Mouse (Mus musculus) fibroblast of lung, adult 2 months (primary cell): ENCODE results near the gene Ampd3.

Experiments used
- DNase-seq: peaks from one replicate; pipeline ENCODE4 v3.0.0-alpha.2; 2011; ENCODE audit warnings: low read depth

Ampd3 gene

DNA sequence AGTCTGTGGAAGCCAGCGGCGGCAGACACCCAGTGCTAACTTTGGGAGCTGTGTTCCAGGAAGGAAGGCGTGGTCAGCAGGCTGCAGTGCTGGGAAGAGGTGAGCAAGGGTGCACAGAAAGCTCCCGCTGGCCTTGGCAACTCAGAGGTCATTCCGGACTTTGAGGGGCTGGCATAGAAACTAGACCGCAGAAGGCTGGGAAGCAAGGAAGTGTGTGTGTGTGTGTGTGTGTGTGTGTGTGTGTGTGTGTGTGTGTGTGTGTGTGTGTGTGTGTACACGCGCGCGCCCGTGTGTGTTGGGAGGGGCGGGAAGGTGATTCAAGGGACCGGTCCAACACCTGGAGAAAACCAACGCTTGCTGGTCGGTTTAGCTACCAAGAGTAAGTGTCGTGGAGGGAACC, at the start of gene Ampd3:
Gene Ampd3 (plus strand): TSS at position 206 of the 400 bp plus-strand sequence.
- DNase-seq, result no peak

DNA sequence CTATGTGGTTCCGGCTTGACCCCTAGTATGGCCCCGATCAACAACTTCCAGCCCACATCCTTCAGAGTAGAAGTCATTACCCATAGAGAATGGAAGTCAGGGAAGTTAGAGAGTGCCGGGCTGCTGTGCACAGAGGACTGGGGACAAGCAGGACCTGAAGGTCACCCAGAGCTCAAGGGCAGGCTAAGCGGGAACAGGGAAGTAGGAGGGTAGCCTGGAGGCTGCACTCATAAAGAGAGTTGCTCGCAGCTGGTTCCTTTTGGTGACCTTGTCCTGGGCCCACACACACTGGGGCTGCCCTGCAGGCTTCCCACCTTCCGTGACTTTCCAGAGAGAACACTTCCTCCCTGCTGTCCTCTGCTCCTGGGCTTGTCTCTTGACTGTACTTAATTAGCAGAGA, 49.5 kb upstream of the Ampd3 start:
- DNase-seq, result no peak

DNA sequence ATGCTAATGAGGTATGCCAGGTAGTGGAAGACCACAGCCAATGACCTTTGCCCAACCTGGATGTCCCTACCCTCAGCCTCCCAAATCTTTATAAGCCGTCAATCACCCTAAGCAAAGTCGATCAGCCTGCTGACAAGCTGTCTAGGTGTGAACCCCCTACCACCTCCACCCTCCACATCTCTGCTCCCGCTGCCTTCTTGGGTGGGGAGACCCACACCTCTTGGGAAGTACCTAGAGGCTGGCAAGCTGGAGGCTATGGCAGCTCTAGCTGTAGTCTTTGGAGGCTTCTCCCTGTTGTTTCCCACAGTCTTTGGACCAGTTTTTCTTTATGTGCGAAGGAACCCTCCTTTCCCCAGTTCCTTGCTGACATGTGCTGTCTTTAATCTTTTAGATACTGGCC, 48.1 kb upstream of the Ampd3 start:
- DNase-seq, result no peak

DNA sequence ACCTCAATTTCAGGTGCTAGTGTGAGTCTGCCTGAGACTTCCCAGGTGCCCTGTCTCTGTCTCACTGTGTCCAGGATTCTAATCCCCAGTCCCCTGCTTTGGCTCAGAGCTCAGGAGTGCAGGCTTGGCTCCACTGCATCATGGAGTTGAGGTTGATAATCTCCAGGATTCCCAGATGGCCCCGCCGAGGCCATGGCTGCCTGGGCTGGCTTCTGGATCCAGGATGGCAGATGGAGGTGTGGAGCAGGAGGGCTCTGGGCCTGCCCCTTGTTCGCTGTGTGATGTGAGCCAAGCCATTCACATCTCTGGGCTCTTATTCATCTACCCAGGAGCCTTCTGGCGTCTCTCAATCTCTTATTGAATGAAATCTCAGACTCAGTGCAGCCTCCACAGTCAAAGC, 45.8 kb upstream of the Ampd3 start:
- no peak for DNase-seq

DNA sequence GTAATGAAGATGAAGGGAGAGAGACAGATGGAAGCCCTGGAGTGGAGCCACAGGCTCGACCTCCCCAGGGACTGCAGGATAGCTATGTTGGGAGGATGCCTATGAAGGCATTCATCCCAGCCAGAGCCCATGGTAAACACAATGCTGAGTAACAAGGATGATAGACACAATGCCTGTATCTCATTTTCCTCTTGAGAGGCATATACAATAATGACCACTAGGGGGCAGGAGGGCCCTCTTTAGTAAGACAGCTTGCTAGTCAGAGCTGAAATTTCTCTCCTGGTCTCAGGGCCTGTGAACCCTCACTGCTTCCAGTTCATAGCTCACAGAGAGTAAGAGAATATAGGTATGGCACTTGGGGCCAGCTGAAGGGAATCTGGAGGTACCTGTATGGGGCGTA, 41.0 kb upstream of the Ampd3 start:
- no peak for DNase-seq

DNA sequence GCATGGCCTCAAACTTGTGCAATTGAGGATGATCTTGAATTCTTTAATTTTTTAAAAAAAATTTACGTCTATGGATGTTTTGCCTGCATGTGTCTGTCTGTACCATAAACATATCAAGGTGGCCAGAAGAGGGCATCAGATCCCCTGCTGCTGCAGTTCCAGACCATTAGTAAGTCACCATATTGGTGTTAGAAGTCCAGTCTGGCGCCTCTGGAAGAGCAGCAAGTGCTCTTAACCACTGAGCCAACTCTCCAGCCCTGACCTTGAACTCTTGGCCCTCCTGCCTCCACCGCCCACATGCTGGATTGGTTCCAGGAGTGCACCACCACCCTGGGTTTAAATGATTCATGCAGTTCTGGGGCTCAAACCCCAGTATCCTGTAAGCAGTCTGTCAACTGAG, 39.1 kb upstream of the Ampd3 start:
- no peak for DNase-seq

DNA sequence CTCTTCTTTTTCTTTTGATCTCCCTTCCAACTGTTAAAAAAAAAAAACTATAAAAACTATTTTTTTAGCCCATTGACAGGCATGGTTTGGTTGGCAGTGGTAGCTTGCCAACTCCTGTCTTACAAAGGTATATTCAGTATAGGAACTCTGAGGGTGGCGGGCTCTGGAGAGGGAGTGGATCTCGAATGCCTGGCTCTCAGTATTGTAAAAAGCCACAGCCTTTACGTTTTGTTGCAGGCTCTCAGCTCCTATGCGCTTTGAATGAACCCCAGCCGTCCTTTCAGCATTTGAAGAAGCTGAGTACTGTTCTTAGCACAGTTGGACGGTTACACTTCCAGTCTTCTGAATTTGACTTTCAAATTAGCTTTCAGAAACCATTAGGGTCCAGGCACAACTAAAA, 38.7 kb upstream of the Ampd3 start:
- no peak for DNase-seq

DNA sequence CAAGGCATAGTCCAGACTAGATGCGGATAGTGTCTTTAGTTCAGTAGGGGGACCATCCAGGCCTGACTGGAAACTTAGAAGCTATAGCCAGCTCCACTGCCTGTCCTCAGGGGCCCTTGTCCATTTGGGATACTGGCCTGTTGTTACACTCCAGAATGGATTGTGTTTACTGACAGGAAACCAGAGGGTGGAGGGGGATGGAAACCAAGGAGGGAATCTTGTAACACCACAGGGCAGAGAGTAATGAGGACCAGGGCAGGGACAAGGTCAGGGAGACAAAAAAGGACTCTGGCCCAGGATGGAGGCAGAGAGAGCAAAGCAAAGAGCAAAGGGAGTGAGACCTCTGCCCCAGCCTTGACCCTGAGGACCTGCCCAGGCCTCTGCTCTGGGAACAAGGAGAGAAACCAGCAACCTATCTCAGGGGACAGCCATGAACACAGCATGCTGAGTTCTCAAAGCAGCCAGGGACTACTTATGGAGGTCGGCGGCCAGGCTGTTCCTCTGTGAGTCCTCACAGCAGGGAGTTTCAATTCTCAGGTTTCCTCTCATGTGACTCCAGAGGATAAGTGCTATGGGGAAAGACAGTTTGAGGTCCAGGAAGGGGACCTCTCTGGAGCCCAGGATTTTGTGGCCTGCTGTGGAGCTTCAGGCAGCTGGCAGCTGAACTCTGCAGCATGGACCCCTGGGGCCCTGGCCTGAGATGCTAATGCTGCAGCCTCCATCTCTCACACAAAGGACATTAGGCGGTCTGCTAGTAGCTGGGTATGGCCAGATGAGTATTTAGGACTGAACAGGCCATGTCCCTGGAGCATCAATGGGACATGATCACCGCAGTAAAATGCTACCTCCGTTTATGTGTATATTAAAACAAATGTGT, 36.7 kb upstream of the Ampd3 start:
- DNase-seq, result no peak

DNA sequence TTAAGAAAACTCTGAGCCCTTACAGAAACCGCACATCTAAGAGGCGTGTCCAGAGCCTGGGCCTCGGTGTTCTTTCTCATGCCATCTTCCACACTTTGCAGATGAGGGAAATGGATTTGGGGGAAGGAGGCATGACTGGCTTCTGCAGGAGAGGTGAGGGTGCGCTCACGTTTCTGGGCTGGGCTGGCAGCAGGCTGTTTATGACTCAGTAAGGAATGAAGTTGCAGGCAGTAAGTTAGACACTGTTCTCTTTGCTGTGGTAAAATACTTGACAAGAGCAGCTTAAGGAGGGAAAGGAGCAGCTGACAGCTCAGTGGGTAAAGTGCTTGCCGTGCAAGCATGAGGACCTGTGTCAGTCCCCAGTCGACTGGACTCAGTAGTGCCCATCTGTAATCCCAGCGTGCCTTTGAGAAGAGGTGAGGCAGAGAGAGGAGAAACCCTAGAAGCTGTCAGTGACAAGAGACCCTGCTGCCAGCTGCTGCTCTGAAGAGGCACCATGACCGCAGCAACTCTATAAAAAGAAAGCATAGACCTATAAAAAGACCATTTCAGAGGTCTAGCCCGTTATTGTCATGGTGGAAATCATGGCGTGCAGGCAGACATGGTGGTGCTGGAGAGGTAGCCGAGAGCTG, 35.9 kb upstream of the Ampd3 start:
- DNase-seq, result no peak

DNA sequence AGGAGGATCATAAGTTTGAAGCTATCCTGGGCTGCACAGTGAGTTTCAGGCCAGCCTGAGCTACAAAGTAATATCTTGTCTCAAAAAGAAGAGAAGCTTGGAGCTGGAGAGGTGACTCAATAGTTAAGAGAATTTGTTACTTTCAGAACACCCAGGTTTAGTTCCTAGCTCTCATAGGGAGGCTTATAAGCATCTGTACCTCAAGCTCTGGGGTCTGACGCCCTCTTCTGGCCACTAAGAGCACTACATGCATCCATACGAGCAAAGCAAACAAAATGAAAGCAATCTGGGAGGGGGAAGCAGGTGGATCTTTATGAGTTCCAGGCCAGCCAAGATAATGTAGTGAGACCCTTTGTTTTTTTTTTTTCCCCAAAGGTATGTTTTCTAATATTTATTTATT, 31.1 kb upstream of the Ampd3 start:
- DNase-seq, result no peak

DNA sequence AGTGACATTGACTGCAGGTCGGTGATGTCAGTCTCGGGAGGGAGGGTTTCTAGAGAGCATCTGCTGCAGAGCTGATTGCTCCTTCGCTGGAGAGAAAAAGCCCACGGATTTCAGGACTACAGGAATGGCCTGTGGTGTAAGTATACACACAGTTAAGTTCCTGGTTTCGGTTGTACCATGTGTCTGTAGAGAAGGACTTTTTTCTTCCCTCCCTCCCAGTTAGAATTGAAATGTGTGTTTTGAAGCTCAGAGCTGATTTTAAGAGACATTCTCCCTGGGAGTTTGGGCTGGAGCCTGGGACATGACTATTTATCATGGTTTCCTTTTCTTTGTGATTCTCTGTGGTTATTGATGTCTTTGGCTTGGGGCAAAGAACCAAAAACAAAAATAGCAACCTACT, 28.2 kb upstream of the Ampd3 start:
- DNase-seq, result no peak

DNA sequence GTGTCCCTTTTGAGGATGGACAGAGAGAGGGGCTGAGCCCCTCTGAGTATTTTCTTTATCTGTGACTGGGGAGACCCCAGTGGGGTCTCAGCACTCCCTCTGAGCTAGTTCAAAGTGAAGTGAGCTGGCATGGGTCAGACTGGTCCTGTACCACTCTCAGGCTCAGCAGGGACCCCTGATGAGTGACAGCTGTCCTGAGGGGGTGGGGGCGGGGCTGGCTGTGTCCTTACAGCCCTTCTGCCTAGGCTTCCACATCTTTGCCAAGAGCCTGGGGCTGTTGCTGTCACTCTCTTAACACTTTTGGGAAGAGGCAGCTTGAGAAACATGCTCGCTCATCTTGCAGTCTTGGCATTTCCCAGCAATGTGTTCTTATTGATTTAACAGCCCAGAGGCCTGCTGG, 27.8 kb upstream of the Ampd3 start:
- DNase-seq, result no peak

DNA sequence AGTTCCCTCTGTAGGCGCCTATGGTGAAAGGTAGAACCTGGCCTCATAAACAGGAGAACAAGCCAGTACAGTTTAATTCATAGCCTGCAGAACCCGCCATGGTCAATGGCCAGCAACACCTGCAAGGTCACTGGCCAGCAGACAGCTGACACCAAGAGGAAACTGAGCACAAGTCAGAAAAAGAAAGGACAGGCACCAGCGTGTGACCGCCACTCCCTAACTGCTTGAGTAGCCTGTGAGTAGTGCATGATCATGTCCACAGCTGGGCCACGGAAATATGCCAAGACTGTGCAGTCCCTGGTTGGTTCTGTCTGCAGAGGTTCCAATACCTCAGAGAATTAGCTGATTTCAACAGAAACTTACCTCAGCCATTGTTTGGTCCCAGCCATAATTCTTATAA, 26.0 kb upstream of the Ampd3 start:
- no peak for DNase-seq

DNA sequence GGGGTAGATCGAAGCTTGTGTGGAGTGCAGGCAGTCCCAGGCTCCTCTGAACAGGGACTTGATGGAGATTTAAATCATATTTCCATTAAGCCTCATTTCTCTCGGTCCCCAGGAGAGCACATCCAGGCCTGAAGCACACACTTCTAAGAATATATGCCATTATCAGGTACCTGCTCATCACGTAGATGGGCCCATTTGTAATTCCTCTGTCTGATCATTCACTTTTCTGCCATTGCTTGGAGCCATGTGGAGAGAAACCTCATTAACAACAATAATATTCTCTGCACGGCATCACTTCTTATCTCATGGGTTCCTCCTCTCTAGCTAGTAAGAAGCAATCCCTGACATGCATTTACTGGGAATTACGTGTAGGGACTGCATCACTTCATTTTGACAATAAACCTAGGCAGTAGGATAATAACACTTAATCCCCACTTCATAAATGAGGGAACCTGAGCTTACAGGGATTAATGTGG, 21.9 kb upstream of the Ampd3 start:
- no peak for DNase-seq

DNA sequence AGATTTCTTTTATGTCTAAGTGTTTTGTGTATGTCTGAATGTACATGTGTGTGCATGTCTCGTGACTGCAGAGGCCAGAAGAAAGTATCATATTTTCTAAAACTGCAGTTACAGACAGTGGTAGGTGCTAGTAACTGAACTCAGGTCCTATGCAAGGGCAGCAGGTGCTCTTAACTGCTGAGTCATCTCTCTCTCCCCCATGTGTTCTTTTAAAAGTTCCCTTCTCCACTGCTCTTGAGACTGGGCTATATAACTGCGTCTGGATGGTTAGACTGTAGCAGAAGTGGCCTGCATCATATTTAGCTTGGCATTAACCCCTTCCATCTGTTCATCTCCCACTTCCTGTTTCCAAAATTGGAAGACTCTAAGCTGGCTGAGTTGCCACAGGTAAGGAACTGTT, 21.2 kb upstream of the Ampd3 start:
- DNase-seq, result no peak

DNA sequence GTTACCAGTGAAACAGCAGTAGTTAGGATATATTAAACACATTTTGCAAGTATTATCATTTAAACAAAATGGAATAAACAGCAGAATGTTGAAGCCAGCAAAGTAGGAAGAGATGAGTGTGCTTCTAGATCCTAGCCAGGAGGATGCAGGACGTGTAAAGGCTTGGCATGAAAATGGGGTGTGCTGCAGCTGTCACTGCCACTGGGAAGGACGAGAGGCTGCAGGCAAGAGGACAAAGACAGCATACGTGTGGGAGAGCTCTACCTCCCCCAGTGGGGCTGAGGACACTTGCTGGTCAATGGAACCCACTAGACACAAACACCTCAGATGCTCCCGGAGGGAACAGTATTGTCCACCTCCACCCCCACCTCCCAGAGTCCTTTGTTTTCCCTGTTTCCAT, 17.2 kb upstream of the Ampd3 start:
- no peak for DNase-seq

DNA sequence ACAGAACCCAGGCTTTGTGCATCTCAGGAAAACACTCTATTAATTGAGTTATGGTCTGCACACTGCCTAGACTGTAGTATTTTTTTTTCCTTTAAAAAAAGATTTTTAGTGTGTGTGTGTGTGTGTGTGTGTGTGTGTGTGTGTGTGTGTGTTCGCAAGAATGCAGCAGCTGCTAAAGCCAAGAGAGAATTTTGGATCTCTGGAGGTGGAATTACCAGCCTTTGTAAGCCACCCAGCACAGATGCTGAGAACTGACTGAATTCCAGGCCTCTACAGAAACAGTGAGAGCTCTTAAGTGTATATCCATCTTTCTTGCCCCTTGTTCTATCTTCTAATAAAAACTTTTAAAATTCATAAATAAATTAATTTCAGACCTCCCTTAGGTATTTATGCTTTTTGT, 16.4 kb upstream of the Ampd3 start:
- no peak for DNase-seq

DNA sequence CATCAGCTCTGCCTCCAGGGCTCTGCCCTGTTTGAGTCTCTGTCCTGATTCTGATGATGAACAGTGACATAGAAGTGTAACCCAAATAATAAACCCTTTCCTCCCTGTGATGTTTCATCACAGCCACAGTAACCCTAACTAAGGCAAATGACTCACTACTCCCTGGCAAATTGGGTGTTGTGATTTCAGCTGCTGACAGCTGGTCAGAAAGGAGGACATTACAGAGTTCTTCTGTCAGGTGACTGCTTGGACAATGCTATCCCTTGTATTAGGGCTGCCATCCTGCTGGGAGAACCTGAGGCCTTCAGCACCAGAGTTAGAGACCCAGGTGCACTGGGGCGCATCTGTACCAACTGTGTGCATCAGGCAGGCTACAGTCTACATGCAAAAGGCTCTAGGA, 14.7 kb upstream of the Ampd3 start:
- DNase-seq, result peak; percentile 76

DNA sequence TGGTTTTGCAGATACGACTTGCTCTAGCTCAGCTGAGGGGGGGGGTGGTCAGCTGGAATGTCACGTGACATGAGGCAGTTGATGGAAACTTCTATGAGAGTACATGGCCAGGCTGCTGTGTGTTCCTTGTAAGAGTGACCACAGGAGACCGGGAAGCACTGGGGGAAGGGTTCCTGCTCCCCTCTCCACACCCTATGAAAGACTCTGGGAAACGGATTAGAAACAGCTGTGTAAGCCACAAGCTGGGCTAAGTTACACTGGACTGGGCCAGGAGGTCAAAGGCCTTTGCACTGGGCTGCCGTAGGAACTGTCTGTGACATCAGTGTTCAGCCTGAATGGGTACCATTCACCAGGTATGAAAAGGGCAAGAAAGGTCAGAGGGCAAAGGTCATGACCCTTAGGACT, 14.1 kb upstream of the Ampd3 start:
- peak; percentile 95 for DNase-seq

DNA sequence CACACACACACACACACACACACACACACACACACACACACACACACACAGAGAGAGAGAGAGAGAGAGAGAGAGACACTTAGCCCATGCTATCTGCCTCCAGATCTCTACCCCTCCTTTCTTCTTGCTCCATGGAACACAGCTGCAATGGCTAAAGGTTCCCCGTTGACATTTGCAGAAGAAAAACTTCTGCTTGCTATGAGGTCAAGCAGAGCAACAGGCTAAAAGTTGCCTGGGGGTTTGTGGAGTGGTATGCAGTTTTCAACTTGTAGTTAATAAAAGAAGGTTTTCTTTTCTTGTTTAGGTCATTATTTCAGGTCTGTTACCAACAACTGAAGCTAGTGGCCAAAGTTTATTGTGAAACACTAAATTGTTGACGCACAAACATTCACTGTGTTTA, 11.6 kb upstream of the Ampd3 start:
- no peak for DNase-seq

DNA sequence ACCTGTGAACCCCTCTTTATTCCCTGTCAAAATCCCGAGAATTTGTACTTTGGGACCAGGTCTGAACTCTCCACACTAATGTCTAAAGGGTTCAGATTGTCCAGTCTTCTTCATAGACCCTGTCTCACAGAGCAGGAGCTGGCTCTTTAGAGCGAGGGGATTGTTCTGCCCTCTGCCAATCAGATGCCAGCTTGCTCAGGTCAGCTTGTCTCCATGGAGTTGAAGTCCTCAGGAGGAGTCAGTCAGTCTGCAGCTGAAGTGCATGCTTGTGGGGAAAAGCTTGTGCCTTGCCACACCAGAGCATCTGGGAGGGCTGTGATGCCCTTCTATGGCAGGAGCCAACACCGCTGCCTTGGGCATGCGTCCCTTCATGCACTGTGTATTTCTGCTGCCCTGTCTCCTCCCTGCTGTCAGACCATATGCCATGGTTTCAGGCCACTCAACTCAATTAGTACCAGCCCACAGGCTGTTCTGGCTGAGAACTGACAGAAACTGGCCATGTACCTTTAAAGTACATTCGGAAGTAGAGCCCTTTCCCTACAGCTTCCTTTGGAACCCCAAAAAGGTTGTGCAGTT, 5.3 kb upstream of the Ampd3 start:
- no peak for DNase-seq

DNA sequence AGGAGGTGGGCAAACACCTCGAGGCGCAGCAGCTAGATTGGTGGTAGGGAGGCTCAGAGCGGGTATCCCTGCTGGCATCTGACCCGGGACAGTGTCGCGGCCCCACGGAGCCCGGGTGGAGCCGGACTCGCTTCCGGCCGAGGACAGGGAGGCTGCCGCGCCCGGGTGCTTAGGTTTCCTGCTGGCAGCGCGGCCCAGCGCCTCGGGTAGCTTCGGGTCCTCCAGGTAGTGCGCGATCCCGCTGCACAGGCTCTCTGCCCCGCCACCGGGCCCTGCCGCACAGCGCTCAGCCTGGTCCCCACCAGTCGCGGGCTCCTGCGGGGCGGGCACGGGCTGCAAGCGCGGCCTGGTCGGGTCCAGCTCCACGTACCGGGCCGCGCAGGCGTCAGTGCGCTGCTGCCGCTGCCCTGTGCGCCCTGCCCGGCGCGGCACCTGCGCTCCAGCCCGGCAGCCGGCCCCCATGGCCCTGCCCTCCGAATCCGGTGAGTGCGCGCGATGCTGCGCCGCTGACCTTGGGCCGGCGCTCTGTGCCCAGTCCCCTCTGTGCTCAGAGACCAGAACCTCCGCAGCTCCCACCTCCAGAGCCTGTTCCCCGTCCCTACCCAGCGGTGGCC, 552 bp downstream of the Ampd3 start:
- DNase-seq, result no peak

DNA sequence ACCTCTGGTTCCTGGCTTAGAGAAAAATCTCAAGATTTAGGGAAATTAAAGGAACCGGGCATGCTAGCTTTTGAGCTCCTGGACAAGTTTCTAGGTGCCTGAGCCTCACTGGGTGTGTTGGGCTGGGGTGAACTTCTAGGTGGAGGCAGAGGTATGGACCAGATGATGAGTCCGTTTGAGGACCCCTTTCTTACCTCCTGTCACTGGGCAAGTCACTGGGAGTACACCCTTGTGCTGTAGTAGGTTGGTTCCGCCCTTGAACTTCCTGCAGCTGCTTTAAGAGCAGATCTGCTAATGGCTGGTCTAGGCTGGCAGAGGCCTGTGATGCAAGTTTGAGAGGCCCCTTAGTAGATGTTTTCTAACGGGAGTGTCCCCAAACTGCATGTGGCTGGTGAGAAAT, 1.1 kb downstream of the Ampd3 start:
- DNase-seq, result no peak
